Comparison of ENCODE assay signal across 8 mouse cellular contexts in the genomic region with DNA sequence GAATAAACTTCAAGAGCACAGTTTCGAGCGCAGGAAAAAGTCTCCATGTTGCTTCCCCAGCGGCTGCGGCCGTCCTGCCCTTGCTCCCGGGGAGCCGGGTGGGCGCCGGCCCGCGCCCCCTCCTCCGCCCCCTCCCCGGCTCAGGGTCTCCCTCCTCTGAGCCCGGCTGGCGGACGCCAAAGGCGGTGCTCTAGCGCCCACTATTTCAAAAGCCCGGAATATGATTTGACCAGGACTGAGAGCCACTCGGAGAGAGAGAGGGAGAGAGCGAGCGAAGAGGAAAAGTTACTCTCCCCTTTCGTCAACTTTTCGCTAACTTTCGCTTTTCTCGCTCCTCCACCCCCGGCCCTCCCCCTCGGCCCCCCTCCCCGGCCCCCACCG. TPM values are rescaled to one million over a fixed set of nuclear protein-coding genes. Genes with fewer than 3 reads are reported as not detected.
DNase-seq lines count a peak whose midpoint lies in the region; ATAC-seq and TF ChIP-seq lines count a peak whose summit lies in the region.

No protein-coding gene starts in this region.

- no peaks in the 10 kb centered on the region for H3K36me3 ChIP-seq in E14TG2a.4 (ENCODE audit: insufficient read depth, low read length)
- no peaks in the 10 kb centered on the region for H3K36me3 ChIP-seq in forebrain, embryonic 16.5 days (ENCODE audit: control insufficient read depth, insufficient read depth)
- no peaks in the 10 kb centered on the region for H3K36me3 ChIP-seq in kidney, embryonic 15.5 days

- no peaks in the 10 kb centered on the region for H3K9me3 ChIP-seq in E14TG2a.4 (ENCODE audit: low read length)
- H3K9me3 ChIP-seq in forebrain, embryonic 16.5 days (ENCODE audit: control insufficient read depth, low read length): no peaks in the 10 kb centered on the region
- no peaks in the 10 kb centered on the region for H3K9me3 ChIP-seq in kidney, embryonic 15.5 days (replicated peaks)

- H3K4me1 ChIP-seq in E14TG2a.4 (replicated peaks; ENCODE audit: low read depth, low read length): peaks cover 45% of the 10 kb centered on the region
- H3K4me1 ChIP-seq in forebrain, embryonic 16.5 days (replicated peaks; ENCODE audit: control insufficient read depth, insufficient read depth, low read length): peaks cover 65% of the 10 kb centered on the region
- peaks cover 34% of the 10 kb centered on the region for H3K4me1 ChIP-seq in kidney, embryonic 15.5 days

- H3K27me3 ChIP-seq in E14TG2a.4 (ENCODE audit: insufficient read depth, low read length): peaks cover 94% of the 10 kb centered on the region
- peaks cover 14% of the 10 kb centered on the region; the same call in 1 of the 2 replicates for H3K27me3 ChIP-seq in forebrain, embryonic 16.5 days (replicated peaks; ENCODE audit: control insufficient read depth, insufficient read depth, low read length)
- H3K27me3 ChIP-seq in kidney, embryonic 15.5 days: peaks cover 99% of the 10 kb centered on the region

- peak overlapping the region; percentile 80 for H3K4me2 ChIP-seq in forebrain, embryonic 16.5 days (ENCODE audit: low read length)
- H3K4me2 ChIP-seq in kidney, embryonic 15.5 days: peak overlapping the region; percentile 93

- TF ChIP-seq CTCF in E14TG2a.4 (conservative IDR thresholded peaks at IDR 0.05; ENCODE audit: low read length): no peak

- peak; percentile 30 to 36 for DNase-seq in adrenal gland, postnatal 36 days
- no peak for DNase-seq in adrenal gland, postnatal 25 days
- peak; percentile 71 for DNase-seq in lung, postnatal 10 days

- H3K4me3 ChIP-seq in E14TG2a.4 (replicated peaks; ENCODE audit: low read length): peak overlapping the region; percentile 74
- peak overlapping the region; percentile 51 for H3K4me3 ChIP-seq in forebrain, embryonic 16.5 days (replicated peaks; ENCODE audit: low read length)
- peak overlapping the region; percentile 64 for H3K4me3 ChIP-seq in kidney, embryonic 15.5 days (replicated peaks)

- peak overlapping the region; percentile 78 for H3K9ac ChIP-seq in forebrain, embryonic 16.5 days (replicated peaks; ENCODE audit: low read depth, low read length)
- peak overlapping the region; percentile 62 for H3K9ac ChIP-seq in kidney, embryonic 15.5 days

- peak; percentile 57 for ATAC-seq in forebrain, embryonic 16.5 days
- peak; percentile 47 for ATAC-seq in kidney, embryonic 15.5 days (replicated peaks; ENCODE audit: low FRiP score)
- no peak for ATAC-seq in inflammation-experienced regulatory T-cells, adult 6 months
- no peak for ATAC-seq in frontal cortex, adult (ENCODE audit: low TSS enrichment)

- WGBS in forebrain, embryonic 16.5 days: 0% methylated on average over 15 of the region's 30 CpGs
- under 1% methylated on average over 29 of the region's 30 CpGs for WGBS in kidney, embryonic 15.5 days

- H3K27ac ChIP-seq in forebrain, embryonic 16.5 days (ENCODE audit: low read length): peak overlapping the region; percentile 84
- H3K27ac ChIP-seq in kidney, embryonic 15.5 days: peak overlapping the region; percentile 94

RNA-seq across cellular contexts. Expression of gene Prdm16, which starts 0.6 kb away (rescaled TPM):
- 1 to 10 TPM; 4.2 to 6.4 TPM for total RNA-seq in adrenal gland, postnatal 36 days (2021)
- total RNA-seq in adrenal gland, postnatal 25 days (2021): 3.9 and 6.5 TPM in 2 replicates
- 29.8 and 35.0 TPM in 2 replicates for polyA plus RNA-seq in forebrain, embryonic 16.5 days (2015; fragmentation: Nextera tagmentation; extraction: Ambion mirVana)
- 22.0 and 22.1 TPM in 2 replicates for polyA plus RNA-seq in kidney, embryonic 15.5 days (2015; fragmentation: Nextera tagmentation; extraction: Ambion mirVana)
- 1 to 10 TPM in 1 of 3 experiments, under 1 TPM in 2; 0.58 to 5.2 (median 0.91) TPM for polyA plus RNA-seq in inflammation-experienced regulatory T-cells, adult 6 months (2017; shearing (Covaris generic))

RNA-seq across cellular contexts. Expression of gene Actrt2, which starts 31.6 kb away (rescaled TPM):
- not detected for total RNA-seq in adrenal gland, postnatal 36 days (2021)
- not detected in 2 replicates for total RNA-seq in adrenal gland, postnatal 25 days (2021)
- polyA plus RNA-seq in forebrain, embryonic 16.5 days (2015; fragmentation: Nextera tagmentation; extraction: Ambion mirVana): not detected in 2 replicates
- not detected in 2 replicates for polyA plus RNA-seq in kidney, embryonic 15.5 days (2015; fragmentation: Nextera tagmentation; extraction: Ambion mirVana)
- not detected for polyA plus RNA-seq in inflammation-experienced regulatory T-cells, adult 6 months (2017; shearing (Covaris generic))

Comparison
In these comparisons a context has a peak if more than half of its experiments do, and no peak if none do; other contexts are left out.
1. ATAC-seq: peak in forebrain, embryonic 16.5 days (single experiment) and kidney, embryonic 15.5 days (single experiment); none in inflammation-experienced regulatory T-cells, adult 6 months (single experiment) and frontal cortex, adult (single experiment).
2. Peak in every context shown above with its lines, with median percentiles within 50 percentile points of each other: H3K4me3 ChIP-seq.